ENCODE assay signal across 10 mouse cellular contexts in genomic region chr13:102573286-102573921, GRCm38 (mm10).
DNase-seq lines count a peak whose midpoint lies in the region; ATAC-seq lines count a peak whose summit lies in the region.
"Had no signal": no experiment of that assay in that cellular context is flagged by ENCODE, and none has a peak within 500 bp of the region (broad histone marks: within the 10 kb centered on the region; RNA-seq: fewer than 3 reads in every experiment).

No protein-coding gene starts in this region.

- H3K36me3 ChIP-seq in neural tube, embryonic 14.5 days (ENCODE audit: control insufficient read depth, insufficient read depth, low read length), result no peaks in the 10 kb centered on the region
- no peaks in the 10 kb centered on the region for H3K36me3 ChIP-seq in embryonic facial prominence, embryonic 13.5 days
- H3K36me3 ChIP-seq: neural tube, embryonic 13.5 days had no signal

- no peak overlapping the region for H3K27ac ChIP-seq in neural tube, embryonic 14.5 days (ENCODE audit: low read depth, low read length)
- H3K27ac ChIP-seq in embryonic facial prominence, embryonic 13.5 days, result 0 out of 2 replicates have a peak overlapping the region, but pooled peaks have one; percentile 40
- H3K27ac ChIP-seq: kidney, postnatal 0 days; neural tube, embryonic 13.5 days had no signal

- H3K4me2 ChIP-seq in neural tube, embryonic 14.5 days (ENCODE audit: low read depth, low read length), result no peak overlapping the region
- H3K4me2 ChIP-seq in embryonic facial prominence, embryonic 13.5 days, result no peak overlapping the region
- H3K4me2 ChIP-seq: neural tube, embryonic 13.5 days had no signal

- ATAC-seq in neural tube, embryonic 14.5 days (ENCODE audit: low read depth), result peak; percentile 49; the same call in 1 of the 2 replicates
- no peak for ATAC-seq in embryonic facial prominence, embryonic 13.5 days (ENCODE audit: insufficient number of reproducible peaks, insufficient read depth, low FRiP score, low TSS enrichment, low read depth)
- ATAC-seq in hematopoietic stem cell, adult 5-6 weeks (replicated peaks in 1 of 2; ENCODE audit: insufficient read depth in 1 of 2, low FRiP score in 2 of 2, low TSS enrichment in 1 of 2, low read depth in 1 of 2, poor library complexity in 2 of 2, severe bottlenecking in 2 of 2), result peak; percentile 85 to 92
- peak; percentile 71 for ATAC-seq in megakaryocyte, adult 5-6 weeks (ENCODE audit: poor library complexity, severe bottlenecking)
- ATAC-seq in inflammation-experienced regulatory T-cells, adult 6 months, result no peak

- 39% methylated on average over 5 of the region's 5 CpGs for WGBS in neural tube, embryonic 14.5 days
- 51% methylated on average over 5 of the region's 5 CpGs for WGBS in embryonic facial prominence, embryonic 13.5 days

- no peak overlapping the region for H3K4me3 ChIP-seq in neural tube, embryonic 14.5 days (ENCODE audit: low read depth, low read length)
- H3K4me3 ChIP-seq in embryonic facial prominence, embryonic 13.5 days, result no peak overlapping the region
- H3K4me3 ChIP-seq: neural tube, embryonic 13.5 days had no signal

- no peaks in the 10 kb centered on the region for H3K4me1 ChIP-seq in neural tube, embryonic 14.5 days (ENCODE audit: control insufficient read depth, insufficient read depth, low read length)
- H3K4me1 ChIP-seq in embryonic facial prominence, embryonic 13.5 days, result peaks cover 17% of the 10 kb centered on the region

- H3K9me3 ChIP-seq in neural tube, embryonic 14.5 days (ENCODE audit: control insufficient read depth, low read length), result no peaks in the 10 kb centered on the region
- no peaks in the 10 kb centered on the region for H3K9me3 ChIP-seq in embryonic facial prominence, embryonic 13.5 days
- H3K9me3 ChIP-seq: neural tube, embryonic 13.5 days had no signal

- H3K27me3 ChIP-seq in neural tube, embryonic 14.5 days (ENCODE audit: control insufficient read depth, insufficient read depth, low read length), result no peaks in the 10 kb centered on the region
- no peaks in the 10 kb centered on the region for H3K27me3 ChIP-seq in embryonic facial prominence, embryonic 13.5 days

- no peak for DNase-seq in neural tube, embryonic 10.5 days (ENCODE audit: extremely low spot score, low spot score)
- DNase-seq in spleen, adult 12 weeks (ENCODE audit: low spot score), result no peak
- DNase-seq in thymus, postnatal 10 days (ENCODE audit: low spot score in 2 of 2), result no peak

- H3K9ac ChIP-seq in neural tube, embryonic 14.5 days (replicated peaks; ENCODE audit: low read depth, low read length), result no peak overlapping the region
- no peak overlapping the region for H3K9ac ChIP-seq in embryonic facial prominence, embryonic 13.5 days
- H3K9ac ChIP-seq: neural tube, embryonic 13.5 days had no signal

Comparison
In these comparisons a context has a peak if more than half of its experiments do, and no peak if none do; other contexts are left out.
1. ATAC-seq: peak in neural tube, embryonic 14.5 days (single experiment), hematopoietic stem cell, adult 5-6 weeks (2 of 2) and megakaryocyte, adult 5-6 weeks (single experiment); none in embryonic facial prominence, embryonic 13.5 days (single experiment) and inflammation-experienced regulatory T-cells, adult 6 months (single experiment).